Mouse (Mus musculus): ENCODE measurements around the gene Igdcc3.

The Igdcc3 gene

GRCm38 (mm10) chr9:65140936-65141305, at the start of gene Igdcc3:
Gene Igdcc3 (plus strand): TSS chr9:65141189.
- no peak for DNase-seq (ENCODE audit: low read depth)

GRCm38 (mm10) chr9:65094237-65094636, 46.8 kb upstream of the Igdcc3 start:
- no peak for DNase-seq (ENCODE audit: low read depth)

- no peak for DNase-seq (ENCODE audit: low read depth)
Measured at GRCm38 (mm10) chr9:65100991-65101685, 39.9 kb upstream of the Igdcc3 start, which contains the start of gene Igdcc4. Gene Igdcc4 (plus strand): TSS chr9:65101486.

- no peak for DNase-seq (ENCODE audit: low read depth)
Measured at GRCm38 (mm10) chr9:65101686-65102376, 39.2 kb upstream of the Igdcc3 start.

- DNase-seq (ENCODE audit: low read depth), result no peak
Measured at GRCm38 (mm10) chr9:65102377-65103172, 38.4 kb upstream of the Igdcc3 start.

- DNase-seq (ENCODE audit: low read depth), result no peak
Measured at GRCm38 (mm10) chr9:65103173-65103752, 37.7 kb upstream of the Igdcc3 start.

DNA sequence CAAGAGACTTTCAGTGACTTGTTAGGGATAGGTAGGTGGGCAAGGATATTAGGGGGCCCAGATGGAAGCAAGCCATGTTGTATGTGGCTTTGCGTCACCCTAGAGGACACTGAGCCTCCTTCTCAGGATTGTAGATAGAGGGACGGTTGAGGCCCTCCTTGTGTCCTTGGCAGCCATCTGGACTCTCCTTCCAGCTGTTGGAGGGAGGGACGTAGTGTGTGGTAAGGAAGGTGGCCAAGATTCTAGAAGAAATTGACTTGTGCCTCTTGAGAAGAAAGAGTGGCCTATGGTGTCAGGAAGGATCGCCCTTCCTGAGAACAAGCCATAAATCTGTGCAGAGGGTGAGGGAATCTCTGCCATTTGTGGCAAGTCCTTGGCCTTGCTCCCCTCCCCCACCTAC, 34.2 kb upstream of the Igdcc3 start:
- no peak for DNase-seq (ENCODE audit: low read depth)

DNA sequence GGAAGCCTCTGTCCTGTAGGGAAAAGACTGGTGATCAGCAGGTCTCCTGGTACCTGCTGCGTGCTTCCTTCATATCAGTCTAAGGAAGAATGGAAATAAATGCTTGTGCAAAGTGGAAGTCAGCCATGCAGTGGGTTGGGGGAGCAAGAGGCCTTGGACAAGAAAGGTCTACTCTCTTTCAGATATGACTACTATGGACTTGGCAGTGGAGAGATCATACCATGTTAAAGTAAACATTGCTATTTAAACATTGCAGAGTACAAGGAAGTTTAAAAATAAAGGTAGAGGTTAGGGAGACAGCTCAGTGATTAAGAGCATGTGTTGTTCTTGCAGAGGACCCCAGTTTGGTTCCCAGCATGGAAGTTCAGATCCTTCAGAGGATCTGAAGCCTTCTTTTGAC, 33.1 kb upstream of the Igdcc3 start:
- no peak for DNase-seq (ENCODE audit: low read depth)

DNA sequence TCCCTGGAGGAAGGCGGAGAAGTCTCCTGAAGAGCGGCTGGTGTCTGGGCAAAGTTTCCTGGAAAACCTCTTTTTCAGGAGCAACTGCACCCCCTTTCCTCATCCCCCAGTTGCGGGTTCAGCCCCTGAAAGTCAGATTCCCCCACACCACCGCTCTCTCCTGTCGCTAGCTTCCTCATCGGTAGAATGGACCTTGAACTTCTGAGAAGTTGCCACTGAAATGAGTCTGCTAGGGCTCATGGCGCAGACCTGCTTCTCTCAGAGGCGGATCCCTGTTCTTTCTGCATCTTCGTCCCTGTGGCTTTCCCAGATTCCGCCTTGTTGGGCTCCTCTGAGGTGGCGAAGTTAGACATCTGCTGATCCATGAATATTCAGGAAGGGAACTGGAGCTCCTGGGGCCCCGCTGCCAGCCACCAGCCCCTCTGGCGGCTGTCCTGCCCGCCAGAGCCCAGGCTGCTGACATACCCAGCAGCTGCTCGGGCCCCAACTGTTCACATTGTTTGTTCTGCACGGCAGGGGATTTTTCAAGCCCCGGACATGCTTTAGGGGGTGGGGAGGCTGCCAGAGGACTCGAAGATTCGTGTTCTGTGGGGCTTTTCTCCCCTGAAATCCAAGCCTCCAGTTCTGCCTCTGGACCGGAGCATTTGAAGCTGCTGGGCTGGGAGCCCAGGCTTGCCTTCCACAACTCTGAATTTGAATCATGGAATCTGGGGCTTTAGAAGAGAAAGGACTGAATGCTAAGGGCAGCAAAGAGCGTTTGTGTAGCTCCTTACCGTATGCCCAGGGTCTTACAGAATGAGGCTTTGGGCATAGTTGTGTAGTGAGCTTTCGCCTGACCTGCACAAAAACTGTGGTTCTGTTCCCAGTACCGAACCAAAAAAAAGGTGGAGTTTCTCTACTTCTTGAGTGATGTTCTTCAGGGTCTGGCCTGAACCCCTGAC, 31.6 kb upstream of the Igdcc3 start:
- no peak for DNase-seq (ENCODE audit: low read depth)

GRCm38 (mm10) chr9:65111698-65112097, 29.3 kb upstream of the Igdcc3 start:
- no peak for DNase-seq (ENCODE audit: low read depth)

DNA sequence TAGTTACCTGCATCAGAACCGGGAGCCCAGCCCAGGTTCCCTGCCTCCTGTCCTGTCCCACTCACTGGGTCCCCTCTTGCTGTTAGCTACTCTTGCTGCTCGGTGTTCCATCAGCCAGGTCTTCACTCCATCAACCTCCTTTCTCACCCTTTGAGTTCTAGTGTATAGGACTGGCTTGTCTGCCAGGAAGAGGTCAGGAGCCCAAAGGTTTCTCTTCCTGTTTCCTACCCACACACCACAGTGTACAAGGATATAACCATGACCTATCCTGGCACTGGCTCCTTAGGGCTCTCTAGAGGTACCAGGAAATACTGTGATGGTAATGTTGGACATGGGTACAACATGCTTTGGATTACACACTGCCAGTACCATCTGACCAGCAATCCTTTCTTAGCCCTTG, 27.3 kb upstream of the Igdcc3 start:
- DNase-seq (ENCODE audit: low read depth), result no peak

- DNase-seq (ENCODE audit: low read depth), result no peak
Measured at GRCm38 (mm10) chr9:65115891-65116290, 25.1 kb upstream of the Igdcc3 start.

GRCm38 (mm10) chr9:65117516-65117915, 23.5 kb upstream of the Igdcc3 start:
- DNase-seq (ENCODE audit: low read depth), result peak; percentile 10

DNA sequence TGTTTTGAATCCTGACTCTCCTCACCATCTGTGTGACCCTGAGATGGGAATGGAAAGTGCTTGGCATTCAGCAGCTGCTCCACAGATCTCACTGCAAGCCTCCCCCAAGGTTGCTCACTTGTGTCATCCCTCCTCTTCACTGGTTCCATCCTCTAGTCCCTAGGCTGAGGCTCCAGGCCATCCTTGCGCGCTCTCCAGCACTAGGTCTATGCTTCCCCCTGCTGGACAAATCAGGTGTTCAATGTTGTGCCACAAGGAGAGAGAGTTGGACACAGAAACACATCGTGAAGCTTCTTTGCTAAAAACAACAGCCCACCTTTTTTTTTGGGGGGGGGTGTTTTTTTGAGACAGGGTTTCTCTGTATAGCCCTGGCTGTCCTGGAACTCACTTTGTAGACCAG, 20.1 kb upstream of the Igdcc3 start:
- peak; percentile 80 for DNase-seq (ENCODE audit: low read depth)

GRCm38 (mm10) chr9:65122545-65122944, 18.4 kb upstream of the Igdcc3 start:
- no peak for DNase-seq (ENCODE audit: low read depth)

GRCm38 (mm10) chr9:65123552-65124168, 17.3 kb upstream of the Igdcc3 start:
- no peak for DNase-seq (ENCODE audit: low read depth)

GRCm38 (mm10) chr9:65128123-65128815, 12.7 kb upstream of the Igdcc3 start:
- DNase-seq (ENCODE audit: low read depth), result no peak

- DNase-seq (ENCODE audit: low read depth), result peak; percentile 84
Measured at GRCm38 (mm10) chr9:65131717-65132116, 9.3 kb upstream of the Igdcc3 start.

DNA sequence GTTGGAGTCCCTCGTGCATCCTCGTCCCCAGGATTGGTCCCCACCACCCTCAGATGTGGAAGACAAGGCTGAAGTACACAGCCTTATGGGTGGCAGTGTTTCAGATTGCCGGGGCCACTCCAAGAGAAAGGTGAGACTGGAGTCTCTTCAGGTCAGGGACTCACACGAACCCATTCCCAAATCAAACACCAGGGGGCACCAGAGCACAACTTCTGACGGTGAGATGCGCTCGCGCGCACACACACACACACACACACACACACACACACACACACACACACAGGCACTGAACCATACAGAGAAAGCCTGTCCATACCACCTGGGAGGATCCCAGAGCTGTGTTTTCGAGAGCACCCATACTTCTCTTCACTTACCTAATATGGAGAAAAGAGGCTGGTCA, 7.2 kb upstream of the Igdcc3 start:
- DNase-seq (ENCODE audit: low read depth), result peak; percentile 80

- no peak for DNase-seq (ENCODE audit: low read depth)
Measured at GRCm38 (mm10) chr9:65135126-65135525, 5.9 kb upstream of the Igdcc3 start.

All from 416B (cell line).